Mouse (Mus musculus): ENCODE measurements around the gene Mad1l1. TPM values are rescaled to one million over a fixed set of nuclear protein-coding genes. Genes with fewer than 3 reads are reported as not detected.

Gene Mad1l1
- polyA plus RNA-seq, 1 experiment from 2014 or later, result 33.8 TPM

- H3K4me1 ChIP-seq, result peaks cover 11% of the 10 kb centered on the region
- no peak overlapping the region for H3K4me2 ChIP-seq (replicated peaks)
- H3K9me3 ChIP-seq, result no peaks in the 10 kb centered on the region
- no peaks in the 10 kb centered on the region for H3K36me3 ChIP-seq
- no peaks in the 10 kb centered on the region for H3K27me3 ChIP-seq
- H3K4me3 ChIP-seq, result no peak overlapping the region
- WGBS, result 83% methylated on average over 2 of the region's 2 CpGs
- H3K27ac ChIP-seq (replicated peaks), result no peak overlapping the region
- no peak for ATAC-seq (replicated peaks)
- H3K9ac ChIP-seq (replicated peaks), result no peak overlapping the region
Observed at GRCm38 (mm10) chr5:140205991-140206390, 115.4 kb downstream of the Mad1l1 start.

- H3K9me3 ChIP-seq, result no peaks in the 10 kb centered on the region
- H3K4me2 ChIP-seq (replicated peaks), result no peak overlapping the region
- ATAC-seq (replicated peaks), result no peak
- H3K4me3 ChIP-seq, result no peak overlapping the region
- H3K27ac ChIP-seq (replicated peaks), result no peak overlapping the region
- H3K27me3 ChIP-seq, result no peaks in the 10 kb centered on the region
- no peaks in the 10 kb centered on the region for H3K36me3 ChIP-seq
- peaks cover 11% of the 10 kb centered on the region for H3K4me1 ChIP-seq
- 79% methylated on average over 3 of the region's 3 CpGs for WGBS
- no peak overlapping the region for H3K9ac ChIP-seq (replicated peaks)
Observed at GRCm38 (mm10) chr5:140204465-140204864, 116.9 kb downstream of the Mad1l1 start.

- 93% methylated on average over 5 of the region's 5 CpGs for WGBS
- no peak for ATAC-seq (replicated peaks)
- H3K9me3 ChIP-seq, result no peaks in the 10 kb centered on the region
- no peaks in the 10 kb centered on the region for H3K27me3 ChIP-seq
- H3K4me2 ChIP-seq (replicated peaks), result no peak overlapping the region
- peaks cover 8% of the 10 kb centered on the region for H3K4me1 ChIP-seq
- H3K36me3 ChIP-seq, result no peaks in the 10 kb centered on the region
- no peak overlapping the region for H3K4me3 ChIP-seq
- no peak overlapping the region for H3K9ac ChIP-seq (replicated peaks)
- no peak overlapping the region for H3K27ac ChIP-seq (replicated peaks)
Observed at GRCm38 (mm10) chr5:140204037-140204436, 117.3 kb downstream of the Mad1l1 start.

GRCm38 (mm10) chr5:140202451-140202850, 118.9 kb downstream of the Mad1l1 start:
- Histone ChIP-seq H3K4me3 (no peak overlapping the region), H3K27ac (replicated peaks) (no peak overlapping the region), H3K4me1 (no peaks in the 10 kb centered on the region), H3K27me3 (no peaks in the 10 kb centered on the region), H3K9me3 (no peaks in the 10 kb centered on the region), H3K9ac (replicated peaks) (no peak overlapping the region), H3K4me2 (replicated peaks) (no peak overlapping the region), H3K36me3 (no peaks in the 10 kb centered on the region)
- no peak for ATAC-seq (replicated peaks)
- WGBS, result 83% methylated on average over 2 of the region's 2 CpGs

GRCm38 (mm10) chr5:140201566-140201965, 119.8 kb downstream of the Mad1l1 start:
- Histone ChIP-seq H3K36me3 (no peaks in the 10 kb centered on the region), H3K9me3 (no peaks in the 10 kb centered on the region), H3K27me3 (no peaks in the 10 kb centered on the region), H3K9ac (replicated peaks) (no peak overlapping the region), H3K4me1 (no peaks in the 10 kb centered on the region), H3K4me2 (replicated peaks) (no peak overlapping the region), H3K27ac (replicated peaks) (no peak overlapping the region), H3K4me3 (no peak overlapping the region)
- ATAC-seq (replicated peaks), result no peak
- 97% methylated on average over 5 of the region's 5 CpGs for WGBS

- 92% methylated on average over 1 of the region's 1 CpGs for WGBS
- Histone ChIP-seq H3K9me3 (no peaks in the 10 kb centered on the region), H3K4me2 (replicated peaks) (no peak overlapping the region), H3K27me3 (no peaks in the 10 kb centered on the region), H3K36me3 (no peaks in the 10 kb centered on the region), H3K4me1 (no peaks in the 10 kb centered on the region), H3K9ac (replicated peaks) (no peak overlapping the region), H3K4me3 (no peak overlapping the region), H3K27ac (replicated peaks) (no peak overlapping the region)
- ATAC-seq (replicated peaks), result no peak
Observed at GRCm38 (mm10) chr5:140201109-140201508, 120.2 kb downstream of the Mad1l1 start.

GRCm38 (mm10) chr5:140197705-140198104, 123.6 kb downstream of the Mad1l1 start:
- no peak for ATAC-seq (replicated peaks)

GRCm38 (mm10) chr5:140196446-140196845, 124.9 kb downstream of the Mad1l1 start:
- no peak for ATAC-seq (replicated peaks)
- Histone ChIP-seq H3K36me3 (no peaks in the 10 kb centered on the region), H3K27ac (replicated peaks) (no peak overlapping the region), H3K27me3 (no peaks in the 10 kb centered on the region), H3K9me3 (no peaks in the 10 kb centered on the region), H3K4me3 (no peak overlapping the region), H3K4me1 (peaks cover 12% of the 10 kb centered on the region), H3K9ac (replicated peaks) (no peak overlapping the region), H3K4me2 (replicated peaks) (no peak overlapping the region)
- WGBS, result 87% methylated on average over 3 of the region's 3 CpGs

More at GRCm38 (mm10) chr5:140197705-140198104, 123.6 kb downstream of the Mad1l1 start:
- 36% methylated on average over 4 of the region's 4 CpGs for WGBS
- no peak overlapping the region for H3K4me2 ChIP-seq (replicated peaks)
- H3K27me3 ChIP-seq, result no peaks in the 10 kb centered on the region
- peaks cover 12% of the 10 kb centered on the region for H3K4me1 ChIP-seq
- H3K36me3 ChIP-seq, result no peaks in the 10 kb centered on the region
- H3K9me3 ChIP-seq, result no peaks in the 10 kb centered on the region
- no peak overlapping the region for H3K9ac ChIP-seq (replicated peaks)
- no peak overlapping the region for H3K4me3 ChIP-seq
- no peak overlapping the region for H3K27ac ChIP-seq (replicated peaks)

- ATAC-seq (replicated peaks), result peak; percentile 61
- H3K9me3 ChIP-seq, result no peaks in the 10 kb centered on the region
- peak overlapping the region; percentile 67 for H3K27ac ChIP-seq (replicated peaks)
- no peaks in the 10 kb centered on the region for H3K36me3 ChIP-seq
- no peak overlapping the region for H3K4me3 ChIP-seq
- H3K4me1 ChIP-seq, result peaks cover 17% of the 10 kb centered on the region
- no peak overlapping the region for H3K4me2 ChIP-seq (replicated peaks)
- 28% methylated on average over 11 of the region's 11 CpGs for WGBS
- no peaks in the 10 kb centered on the region for H3K27me3 ChIP-seq
- no peak overlapping the region for H3K9ac ChIP-seq (replicated peaks)
Observed at GRCm38 (mm10) chr5:140194173-140194572, 127.2 kb downstream of the Mad1l1 start.

GRCm38 (mm10) chr5:140191539-140191938, 129.8 kb downstream of the Mad1l1 start:
- no peak overlapping the region for H3K4me2 ChIP-seq (replicated peaks)
- H3K27ac ChIP-seq (replicated peaks), result no peak overlapping the region
- H3K9ac ChIP-seq (replicated peaks), result no peak overlapping the region
- no peak overlapping the region for H3K4me3 ChIP-seq
- H3K27me3 ChIP-seq, result no peaks in the 10 kb centered on the region
- 82% methylated on average over 4 of the region's 4 CpGs for WGBS
- ATAC-seq (replicated peaks), result no peak
- no peaks in the 10 kb centered on the region for H3K36me3 ChIP-seq
- peaks cover 17% of the 10 kb centered on the region for H3K4me1 ChIP-seq
- no peaks in the 10 kb centered on the region for H3K9me3 ChIP-seq

- Histone ChIP-seq H3K36me3 (no peaks in the 10 kb centered on the region), H3K9ac (replicated peaks) (no peak overlapping the region), H3K27me3 (no peaks in the 10 kb centered on the region), H3K9me3 (no peaks in the 10 kb centered on the region), H3K4me1 (peaks cover 4% of the 10 kb centered on the region; the same call in 1 of the 2 replicates), H3K4me2 (replicated peaks) (no peak overlapping the region), H3K4me3 (no peak overlapping the region), H3K27ac (replicated peaks) (no peak overlapping the region)
- WGBS, result 90% methylated on average over 4 of the region's 4 CpGs
- ATAC-seq (replicated peaks), result no peak
Observed at GRCm38 (mm10) chr5:140186351-140186750, 135.0 kb downstream of the Mad1l1 start.

GRCm38 (mm10) chr5:140185757-140186156, 135.6 kb downstream of the Mad1l1 start:
- no peak for ATAC-seq (replicated peaks)
- H3K9ac ChIP-seq (replicated peaks), result no peak overlapping the region
- no peak overlapping the region for H3K4me2 ChIP-seq (replicated peaks)
- no peaks in the 10 kb centered on the region for H3K36me3 ChIP-seq
- H3K27me3 ChIP-seq, result no peaks in the 10 kb centered on the region
- H3K4me1 ChIP-seq, result no peaks in the 10 kb centered on the region
- H3K9me3 ChIP-seq, result no peaks in the 10 kb centered on the region
- no peak overlapping the region for H3K27ac ChIP-seq (replicated peaks)
- no peak overlapping the region for H3K4me3 ChIP-seq
- 96% methylated on average over 6 of the region's 6 CpGs for WGBS

- Histone ChIP-seq H3K27me3 (no peaks in the 10 kb centered on the region), H3K4me1 (peaks cover 3% of the 10 kb centered on the region; the same call in 1 of the 2 replicates), H3K4me2 (replicated peaks) (no peak overlapping the region), H3K36me3 (no peaks in the 10 kb centered on the region), H3K9me3 (no peaks in the 10 kb centered on the region), H3K9ac (replicated peaks) (no peak overlapping the region), H3K27ac (replicated peaks) (no peak overlapping the region), H3K4me3 (no peak overlapping the region)
- ATAC-seq (replicated peaks), result no peak
- WGBS, result 60% methylated on average over 7 of the region's 7 CpGs
Observed at GRCm38 (mm10) chr5:140183387-140183786, 138.0 kb downstream of the Mad1l1 start.

Data from forebrain, embryonic 15.5 days (tissue).